Mouse (Mus musculus): ENCODE measurements around the gene Arhgef17. TPM values are rescaled to one million over a fixed set of nuclear protein-coding genes. Genes with fewer than 3 reads are reported as not detected.

Gene Arhgef17
- polyA plus RNA-seq, 1 experiment from 2014 or later: 22.5 TPM

DNA sequence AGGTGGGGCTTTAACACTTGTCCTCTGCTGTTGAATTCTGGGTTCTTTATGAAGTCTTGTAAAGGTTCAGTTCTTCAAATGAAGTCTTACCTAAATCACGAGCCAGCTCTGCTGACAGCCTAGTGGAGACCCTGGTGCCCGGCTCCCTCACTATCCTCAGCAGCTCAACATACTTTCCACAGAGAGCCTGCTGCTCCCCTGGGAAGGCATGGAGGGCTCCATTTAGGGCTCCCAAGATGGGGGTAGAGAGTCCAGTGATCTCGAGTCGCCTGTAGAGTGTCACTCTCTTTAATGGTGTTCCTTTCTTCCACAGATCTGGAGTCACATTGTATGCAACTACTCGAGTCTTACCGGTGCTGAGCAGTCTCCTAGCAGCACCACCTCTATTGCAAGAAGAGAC lies 96.2 kb downstream of the Arhgef17 start:
- WGBS: 80% methylated on average over 6 of the region's 6 CpGs
- Histone ChIP-seq H3K27ac (ENCODE audit: low read depth) (no peak overlapping the region), H3K36me3 (ENCODE audit: insufficient read depth) (peaks cover 33% of the 10 kb centered on the region), H3K4me2 (no peak overlapping the region), H3K27me3 (ENCODE audit: insufficient read depth, low read length) (no peaks in the 10 kb centered on the region), H3K9ac (no peak overlapping the region), H3K4me3 (ENCODE audit: low read depth, low read length) (no peak overlapping the region), H3K9me3 (ENCODE audit: low read depth, low read length) (no peaks in the 10 kb centered on the region), H3K4me1 (ENCODE audit: insufficient read depth) (no peaks in the 10 kb centered on the region)
- DNase-seq (no peak), ATAC-seq (ENCODE audit: insufficient read depth) (no peak)
- TF ChIP-seq CTCF (IDR thresholded peaks at IDR 0.05; ENCODE audit: low read depth): no peak

- ATAC-seq (ENCODE audit: insufficient read depth) (no peak), DNase-seq (no peak)
- Histone ChIP-seq H3K4me1 (ENCODE audit: insufficient read depth) (no peaks in the 10 kb centered on the region), H3K36me3 (ENCODE audit: insufficient read depth) (peaks cover 33% of the 10 kb centered on the region), H3K27me3 (ENCODE audit: insufficient read depth, low read length) (no peaks in the 10 kb centered on the region), H3K9me3 (ENCODE audit: low read depth, low read length) (no peaks in the 10 kb centered on the region), H3K9ac (no peak overlapping the region), H3K4me2 (no peak overlapping the region), H3K27ac (ENCODE audit: low read depth) (no peak overlapping the region), H3K4me3 (ENCODE audit: low read depth, low read length) (no peak overlapping the region)
- WGBS: 82% methylated on average over 7 of the region's 7 CpGs
- no peak for TF ChIP-seq CTCF (IDR thresholded peaks at IDR 0.05; ENCODE audit: low read depth)
These were observed 96.7 kb downstream of the Arhgef17 start for GRCm38 (mm10) chr7:100835168-100835567.

DNA sequence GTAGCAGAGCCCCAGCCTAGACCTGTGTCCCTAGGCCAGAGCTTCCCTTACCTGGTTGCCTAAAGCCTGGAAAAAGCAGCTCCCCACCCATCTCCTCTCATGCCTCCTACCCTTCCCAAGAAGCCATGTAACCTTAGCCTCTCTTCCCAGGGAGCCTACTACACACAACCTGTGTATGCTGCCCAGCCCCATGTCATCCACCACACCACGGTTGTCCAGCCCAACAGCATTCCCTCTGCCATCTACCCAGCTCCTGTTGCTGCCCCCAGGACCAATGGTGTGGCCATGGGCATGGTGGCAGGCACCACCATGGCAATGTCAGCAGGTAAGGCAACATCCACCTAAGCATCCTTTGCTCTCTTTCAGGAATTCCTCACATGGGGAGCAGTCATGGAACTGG lies 98.0 kb downstream of the Arhgef17 start:
- H3K27me3 ChIP-seq (ENCODE audit: insufficient read depth, low read length): no peaks in the 10 kb centered on the region
- H3K4me3 ChIP-seq (ENCODE audit: low read depth, low read length): no peak overlapping the region
- H3K9ac ChIP-seq: no peak overlapping the region
- H3K4me1 ChIP-seq (ENCODE audit: insufficient read depth): no peaks in the 10 kb centered on the region
- 86% methylated on average over 1 of the region's 1 CpGs for WGBS
- H3K9me3 ChIP-seq (ENCODE audit: low read depth, low read length): no peaks in the 10 kb centered on the region
- no peak overlapping the region for H3K4me2 ChIP-seq
- no peak overlapping the region for H3K27ac ChIP-seq (ENCODE audit: low read depth)
- H3K36me3 ChIP-seq (ENCODE audit: insufficient read depth): peaks cover 33% of the 10 kb centered on the region
- no peak for TF ChIP-seq CTCF (IDR thresholded peaks at IDR 0.05; ENCODE audit: low read depth)
- ATAC-seq (ENCODE audit: insufficient read depth): no peak
- no peak for DNase-seq

DNA sequence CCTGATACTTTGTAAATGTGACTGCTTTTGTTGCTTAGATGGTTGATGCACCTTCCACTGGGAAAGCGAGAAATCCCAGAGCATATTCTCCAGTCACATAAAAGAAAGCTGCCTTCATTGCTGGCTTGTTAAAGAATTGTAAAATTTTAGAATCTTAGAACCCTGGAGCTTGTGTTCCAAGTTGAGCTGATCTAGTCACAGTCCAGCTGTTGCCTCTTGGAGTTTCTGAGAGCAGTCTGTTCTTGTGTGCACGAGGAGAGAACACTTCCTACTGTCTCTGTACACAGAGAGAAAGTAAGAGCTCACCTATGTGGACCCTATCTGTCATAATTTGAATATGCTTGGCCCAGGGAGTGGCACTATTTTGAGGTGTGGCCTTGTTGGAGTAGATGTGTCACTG lies 103.4 kb downstream of the Arhgef17 start:
- Histone ChIP-seq H3K36me3 (ENCODE audit: insufficient read depth) (peaks cover 12% of the 10 kb centered on the region; the same call in 1 of the 2 replicates), H3K9ac (no peak overlapping the region), H3K27ac (ENCODE audit: low read depth) (no peak overlapping the region), H3K4me1 (ENCODE audit: insufficient read depth) (no peaks in the 10 kb centered on the region), H3K9me3 (ENCODE audit: low read depth, low read length) (no peaks in the 10 kb centered on the region), H3K27me3 (ENCODE audit: insufficient read depth, low read length) (no peaks in the 10 kb centered on the region), H3K4me2 (no peak overlapping the region), H3K4me3 (ENCODE audit: low read depth, low read length) (no peak overlapping the region)
- WGBS: 91% methylated on average over 2 of the region's 2 CpGs
- no peak for TF ChIP-seq CTCF (IDR thresholded peaks at IDR 0.05; ENCODE audit: low read depth)
- DNase-seq (no peak), ATAC-seq (ENCODE audit: insufficient read depth) (no peak)

DNA sequence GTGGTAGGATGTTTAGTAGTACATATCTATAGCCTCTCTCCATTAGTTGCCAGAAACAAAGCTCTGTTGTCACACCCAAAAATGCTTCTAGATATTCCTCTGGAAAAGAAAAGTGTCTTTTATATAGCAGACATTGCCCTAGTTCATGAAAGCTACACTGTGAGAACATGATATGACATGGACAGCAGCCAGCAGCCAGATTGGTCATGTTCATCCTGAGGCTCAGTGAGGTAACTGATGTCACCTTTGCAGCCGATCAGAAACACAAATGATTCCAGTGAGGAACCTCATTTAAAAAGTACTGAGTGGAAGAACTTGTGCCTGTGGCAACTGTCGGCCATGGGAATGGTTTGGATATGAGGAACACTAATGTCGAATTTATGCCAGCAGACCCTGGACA lies 107.2 kb downstream of the Arhgef17 start:
- no peak for TF ChIP-seq CTCF (IDR thresholded peaks at IDR 0.05; ENCODE audit: low read depth)
- DNase-seq: no peak
- H3K4me3 ChIP-seq (ENCODE audit: low read depth, low read length): no peak overlapping the region
- 89% methylated on average over 3 of the region's 3 CpGs for WGBS
- no peaks in the 10 kb centered on the region for H3K4me1 ChIP-seq (ENCODE audit: insufficient read depth)
- no peak overlapping the region for H3K4me2 ChIP-seq
- no peak overlapping the region for H3K27ac ChIP-seq (ENCODE audit: low read depth)
- 0 out of 2 replicates have a peak, but pooled peaks cover 12% of the 10 kb centered on the region for H3K36me3 ChIP-seq (ENCODE audit: insufficient read depth)
- ATAC-seq (ENCODE audit: insufficient read depth): no peak
- no peaks in the 10 kb centered on the region for H3K27me3 ChIP-seq (ENCODE audit: insufficient read depth, low read length)
- H3K9ac ChIP-seq: no peak overlapping the region
- no peaks in the 10 kb centered on the region for H3K9me3 ChIP-seq (ENCODE audit: low read depth, low read length)

Small RNA genes within 50 kb of the gene (microRNA-seq; reads per million reads assigned to microRNA genes)
- 139 reads per million, percentile 54 among the genes with 10 or more reads in this experiment for gene Mir3102 (ENCODE audit: borderline number of aligned reads)

Other genes starting within 250 kb of the Arhgef17 start
- 42.8 and 47.8 TPM in 2 replicates for gene Fam168a, start 225.5 kb downstream of the Arhgef17 start, polyA plus RNA-seq (2014; fragmentation: Nextera tagmentation; extraction: Ambion mirVana)
- 3.8 and 4.1 TPM in 2 replicates for gene Relt, start 68.7 kb downstream of the Arhgef17 start, polyA plus RNA-seq (2014; fragmentation: Nextera tagmentation; extraction: Ambion mirVana)
- 9.4 and 10.9 TPM in 2 replicates for gene P2ry6, start 42.5 kb upstream of the Arhgef17 start, polyA plus RNA-seq (2014; fragmentation: Nextera tagmentation; extraction: Ambion mirVana)
- gene P2ry2, start 80.8 kb upstream of the Arhgef17 start, polyA plus RNA-seq (2014; fragmentation: Nextera tagmentation; extraction: Ambion mirVana): 3.4 and 3.5 TPM in 2 replicates
- 23.6 and 23.8 TPM in 2 replicates for gene Fchsd2, start 160.8 kb upstream of the Arhgef17 start, polyA plus RNA-seq (2014; fragmentation: Nextera tagmentation; extraction: Ambion mirVana)